Mouse (Mus musculus) erythroblast, embryonic 14.5 days (primary cell): ENCODE results near the gene Olfr64. TPM values are rescaled to one million over a fixed set of nuclear protein-coding genes. Genes with fewer than 3 reads are reported as not detected.

ENCODE experiments used
- H3K27me3 ChIP-seq: 2 replicates; pipeline ENCODE4 v1.6.1; 2012; ENCODE audit warnings: inconsistent platforms; ENCODE audit not compliant: control insufficient read depth
- H3K36me3 ChIP-seq: 2 replicates; pipeline ENCODE4 v1.6.1; 2012; ENCODE audit warnings: mild to moderate bottlenecking, inconsistent platforms; ENCODE audit not compliant: control insufficient read depth
- H3K4me1 ChIP-seq: 2 replicates; pipeline ENCODE4 v1.6.1; 2012; ENCODE audit warnings: inconsistent platforms; ENCODE audit not compliant: control insufficient read depth
- H3K4me3 ChIP-seq: replicated peaks from 2 replicates; pipeline ENCODE3; 2012; ENCODE audit warnings: moderate library complexity, mild to moderate bottlenecking, inconsistent platforms
- H3K9me3 ChIP-seq: 2 replicates; pipeline ENCODE4 v1.6.1; 2012; ENCODE audit warnings: low read length, inconsistent platforms, mixed read lengths; ENCODE audit not compliant: control insufficient read depth
- GATA1 ChIP-seq: IDR thresholded peaks from 2 replicates; pipeline ENCODE4 v1.6.1; 2012; ENCODE audit warnings: low read length, inconsistent platforms, mixed read lengths
- TAL1 ChIP-seq: IDR thresholded peaks from 3 replicates; pipeline ENCODE4 v1.6.1; 2012; ENCODE audit warnings: low read length, inconsistent platforms, mixed read lengths
- polyA plus RNA-seq: library from polyadenylated mRNA; stranded (reverse); fragments of >175 nt; gene quantifications from 2 replicates; pipeline ENCODE4 v1.2.3, GENCODE M21; 2012

Olfr64 gene
- polyA plus RNA-seq: not detected in 2 replicates

DNA sequence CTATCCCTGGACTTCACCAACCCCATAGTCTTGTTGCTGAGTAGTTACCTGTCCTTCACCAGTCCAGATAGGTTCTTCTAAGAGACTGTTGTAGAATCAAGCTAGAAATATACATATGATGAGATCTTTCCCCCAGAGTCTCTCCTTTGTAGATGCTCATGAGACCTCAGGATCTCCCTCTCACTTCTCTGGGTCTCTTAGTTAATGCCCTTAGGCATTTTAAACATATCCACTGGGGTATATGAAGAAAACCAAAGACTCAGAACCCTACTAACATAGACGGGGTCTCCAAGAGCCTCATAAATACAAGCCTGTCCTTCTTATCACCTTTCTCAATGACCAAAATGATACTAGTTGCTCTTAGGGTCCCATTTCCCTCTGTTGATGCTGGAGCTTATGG is at the start of gene Olfr64:
Gene Olfr64, minus strand, starts transcription at position 101 of the 400 bp plus-strand sequence.
- H3K4me3 ChIP-seq: no peak within 1 kb of the TSS
- H3K9me3 ChIP-seq: no peaks in the 10 kb centered on the region
- no peak for TF ChIP-seq TAL1
- TF ChIP-seq GATA1: no peak
- no peaks in the 10 kb centered on the region for H3K36me3 ChIP-seq
- H3K27me3 ChIP-seq: peaks cover 59% of the 10 kb centered on the region
- H3K4me1 ChIP-seq: peaks cover 17% of the 10 kb centered on the region

DNA sequence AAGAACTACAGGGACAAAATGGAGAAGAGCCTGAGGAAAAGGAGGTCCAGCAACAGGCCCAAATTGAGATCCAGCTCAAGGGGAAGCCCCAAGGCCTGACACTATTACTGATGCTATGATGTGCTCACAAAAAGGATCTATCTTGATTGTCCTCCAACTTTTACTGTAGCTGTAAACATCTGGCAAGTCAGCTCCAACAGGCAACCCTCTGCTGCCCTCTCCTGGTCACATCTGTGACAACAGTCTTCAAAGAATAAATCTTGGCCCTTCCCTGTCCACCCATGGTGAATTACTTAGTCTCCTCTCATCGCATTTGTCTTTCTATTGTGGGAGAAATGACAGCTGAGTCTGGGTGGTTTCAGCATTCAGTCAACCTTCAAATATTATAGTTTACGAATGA is 48.4 kb upstream of the Olfr64 start:
- H3K9me3 ChIP-seq: no peaks in the 10 kb centered on the region
- TF ChIP-seq GATA1: no peak
- no peak for TF ChIP-seq TAL1
- H3K4me3 ChIP-seq: no peak overlapping the region
- no peaks in the 10 kb centered on the region for H3K36me3 ChIP-seq
- H3K27me3 ChIP-seq: peaks cover 8% of the 10 kb centered on the region
- peaks cover 24% of the 10 kb centered on the region for H3K4me1 ChIP-seq

DNA sequence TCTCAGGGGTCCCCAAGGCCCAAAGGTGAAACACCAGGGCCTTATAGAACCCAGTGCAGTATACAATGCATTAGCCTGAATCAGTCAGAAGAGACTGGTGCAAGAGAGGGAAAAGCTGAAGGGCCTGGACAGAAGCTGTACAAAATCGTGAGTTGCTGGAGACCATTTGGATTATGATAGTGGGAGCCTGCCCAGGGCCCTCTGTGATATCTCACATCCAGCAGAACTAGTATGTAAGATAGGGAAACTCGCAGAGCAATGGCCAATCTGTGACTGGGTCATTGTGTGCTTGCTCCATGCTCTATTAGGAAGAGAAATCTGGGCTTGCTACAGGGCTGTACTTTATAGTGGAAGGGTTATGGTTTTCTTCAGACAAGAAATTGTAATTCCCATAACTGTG is 40.0 kb upstream of the Olfr64 start, which contains the start of gene Olfr632:
Gene Olfr632, plus strand, starts transcription at position 84 of the 400 bp plus-strand sequence.
- peaks cover 40% of the 10 kb centered on the region for H3K27me3 ChIP-seq
- peaks cover 19% of the 10 kb centered on the region for H3K4me1 ChIP-seq
- H3K4me3 ChIP-seq: no peak within 1 kb of the TSS
- no peaks in the 10 kb centered on the region for H3K36me3 ChIP-seq
- no peaks in the 10 kb centered on the region for H3K9me3 ChIP-seq
- TF ChIP-seq TAL1 (no peak), GATA1 (no peak)

DNA sequence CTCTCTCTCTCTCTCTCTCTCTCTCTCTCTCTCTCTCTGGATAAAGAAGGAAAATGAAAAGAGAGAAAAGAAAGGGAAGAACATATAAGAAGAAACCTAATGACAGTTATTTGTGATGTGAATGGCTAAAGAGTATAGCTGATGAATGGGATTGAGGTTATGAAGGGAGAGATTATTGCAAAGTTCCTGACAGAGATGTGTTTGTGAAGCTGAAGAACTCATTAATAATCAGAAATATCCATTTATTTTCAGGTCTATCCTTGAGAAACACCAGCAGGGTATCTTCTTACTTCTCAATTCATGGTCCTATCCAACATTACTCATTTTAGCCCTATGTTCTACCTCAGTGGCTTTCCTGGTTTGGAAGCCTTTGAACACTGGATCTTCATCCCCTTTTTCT is 34.2 kb upstream of the Olfr64 start, which contains the start of gene Olfr631:
Gene Olfr631, plus strand, starts transcription at position 301 of the 400 bp plus-strand sequence.
- Histone ChIP-seq H3K9me3 (no peaks in the 10 kb centered on the region), H3K36me3 (no peaks in the 10 kb centered on the region), H3K27me3 (peaks cover 30% of the 10 kb centered on the region), H3K4me1 (peaks cover 8% of the 10 kb centered on the region), H3K4me3 (no peak within 1 kb of the TSS)
- no peak for TF ChIP-seq GATA1
- no peak for TF ChIP-seq TAL1

DNA sequence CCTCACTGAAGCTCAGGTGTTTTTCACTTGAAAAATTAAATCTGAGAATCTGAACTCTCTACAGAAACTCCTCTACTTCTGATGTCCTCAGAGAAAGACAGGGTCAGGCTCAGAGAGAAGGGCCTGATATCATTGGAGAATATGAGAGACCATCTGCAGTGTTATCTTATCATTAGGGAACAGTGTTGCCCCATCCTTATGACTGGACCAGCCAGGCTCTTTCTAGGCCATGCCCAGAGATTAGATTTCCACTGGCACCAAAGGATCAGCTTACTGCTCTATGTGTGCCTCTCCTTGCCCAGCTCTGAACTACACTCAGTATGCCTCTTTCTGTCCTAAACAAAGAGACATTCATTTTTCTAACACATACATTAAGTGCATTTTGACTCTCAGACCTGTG is 21.1 kb upstream of the Olfr64 start:
- Histone ChIP-seq H3K9me3 (no peaks in the 10 kb centered on the region), H3K27me3 (peaks cover 28% of the 10 kb centered on the region), H3K36me3 (no peaks in the 10 kb centered on the region), H3K4me3 (peak overlapping the region; percentile 35), H3K4me1 (peaks cover 77% of the 10 kb centered on the region)
- TF ChIP-seq GATA1 (peak; percentile 73), TAL1 (peak; percentile 80)

DNA sequence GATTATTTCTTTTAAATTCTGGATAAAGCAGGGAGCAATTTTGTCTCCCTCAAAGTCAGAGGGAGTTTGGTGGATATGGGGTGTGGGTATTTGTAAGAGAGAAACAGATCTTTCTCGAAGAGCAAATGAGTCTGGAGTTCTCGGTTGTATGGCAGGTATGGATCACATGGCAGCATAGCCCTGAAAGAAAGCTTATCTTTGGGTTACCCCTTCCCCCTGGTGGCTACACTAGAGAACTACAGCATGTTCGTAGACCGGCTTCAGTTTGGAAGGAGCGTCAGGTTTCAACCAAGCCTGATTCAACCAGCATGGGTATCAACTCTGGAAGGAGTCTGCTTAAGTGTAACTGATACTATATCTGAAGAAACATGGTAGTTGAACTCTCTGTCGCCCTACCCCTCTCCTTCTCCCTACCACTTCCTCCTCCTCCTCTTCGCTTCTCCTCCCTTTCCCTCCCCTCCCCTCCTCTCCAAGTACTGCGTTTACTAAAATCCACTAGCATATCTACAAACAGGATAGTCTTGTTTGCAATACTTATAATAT is 18.8 kb upstream of the Olfr64 start:
- no peaks in the 10 kb centered on the region for H3K9me3 ChIP-seq
- TF ChIP-seq TAL1 (no peak), GATA1 (peak; percentile 52; the same call in 1 of the 2 replicates)
- H3K36me3 ChIP-seq: no peaks in the 10 kb centered on the region
- peak overlapping the region; percentile 50 for H3K4me3 ChIP-seq
- H3K4me1 ChIP-seq: peaks cover 91% of the 10 kb centered on the region
- H3K27me3 ChIP-seq: peaks cover 11% of the 10 kb centered on the region

DNA sequence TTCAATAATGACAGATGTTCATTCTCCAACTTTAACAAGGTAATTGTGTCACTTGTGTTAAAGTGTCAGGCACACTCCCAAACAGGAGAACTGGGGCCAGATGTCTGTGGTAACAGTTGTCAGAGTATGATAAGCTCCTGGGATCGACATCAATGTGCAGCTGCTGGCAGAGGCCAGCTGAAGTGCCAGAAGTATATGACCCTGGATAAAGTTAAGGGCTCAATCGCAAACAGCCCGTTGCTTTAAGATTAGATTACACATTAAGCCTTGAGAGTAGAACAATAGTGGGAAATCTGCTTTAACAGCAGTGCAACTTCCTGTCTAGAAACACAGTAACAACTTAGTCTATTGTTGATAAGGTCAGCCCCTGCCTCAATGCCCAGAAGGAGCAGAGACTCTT is 15.8 kb upstream of the Olfr64 start:
- H3K36me3 ChIP-seq: no peaks in the 10 kb centered on the region; the same call in 1 of the 2 replicates
- H3K27me3 ChIP-seq: peaks cover 13% of the 10 kb centered on the region
- TF ChIP-seq GATA1 (peak; percentile 84), TAL1 (peak; percentile 97)
- no peaks in the 10 kb centered on the region for H3K9me3 ChIP-seq
- H3K4me1 ChIP-seq: peaks cover 83% of the 10 kb centered on the region
- peak overlapping the region; percentile 37 for H3K4me3 ChIP-seq

DNA sequence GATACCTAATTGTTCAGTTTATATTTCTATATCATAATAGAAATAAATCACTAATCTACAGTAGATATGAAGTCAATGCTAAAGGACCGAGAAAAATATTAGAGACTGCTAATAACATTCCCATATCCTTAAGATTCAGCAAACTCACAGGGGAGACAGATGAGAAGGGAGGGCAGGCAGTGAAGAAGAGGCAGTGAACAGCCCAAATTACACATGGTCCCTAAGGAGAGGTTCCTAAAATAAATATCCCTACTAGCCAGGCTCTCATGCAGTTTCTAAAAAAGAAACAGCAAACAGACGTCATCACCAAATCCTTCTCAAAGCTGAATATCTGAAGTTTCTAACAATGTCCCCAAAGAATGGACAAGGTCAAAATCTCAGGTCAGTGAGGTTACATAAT is 8.9 kb upstream of the Olfr64 start, which contains the start of gene Olfr65:
Gene Olfr65, plus strand, starts transcription at position 301 of the 400 bp plus-strand sequence.
- H3K4me3 ChIP-seq: no peak within 1 kb of the TSS
- H3K4me1 ChIP-seq: peaks cover 19% of the 10 kb centered on the region
- no peaks in the 10 kb centered on the region for H3K9me3 ChIP-seq
- H3K36me3 ChIP-seq: no peaks in the 10 kb centered on the region; the same call in 1 of the 2 replicates
- TF ChIP-seq GATA1 (no peak), TAL1 (no peak)
- peaks cover 77% of the 10 kb centered on the region for H3K27me3 ChIP-seq

DNA sequence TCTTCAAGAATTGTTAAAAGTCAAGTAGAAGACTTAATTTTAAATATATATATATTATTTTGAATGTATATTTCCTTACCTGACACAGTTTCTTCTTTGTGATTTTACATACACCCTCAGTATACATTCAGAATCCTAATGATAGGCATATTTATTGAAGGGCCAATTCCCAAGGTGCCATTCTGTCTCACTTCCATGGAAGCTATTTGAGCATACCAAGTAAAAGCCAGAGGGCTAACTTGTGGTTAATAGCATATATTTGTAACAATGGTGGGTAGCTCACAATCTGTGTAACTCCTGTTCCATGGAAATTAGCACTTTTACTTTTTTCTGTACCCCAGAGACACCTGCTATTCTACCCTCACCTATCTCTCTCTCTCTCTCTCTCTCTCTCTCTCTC is 8.1 kb downstream of the Olfr64 start, which contains the start of gene Olfr66:
Gene Olfr66, minus strand, starts transcription at position 101 of the 400 bp plus-strand sequence.
- Histone ChIP-seq H3K27me3 (peaks cover 68% of the 10 kb centered on the region), H3K4me1 (peaks cover 21% of the 10 kb centered on the region), H3K4me3 (no peak within 1 kb of the TSS), H3K36me3 (no peaks in the 10 kb centered on the region), H3K9me3 (no peaks in the 10 kb centered on the region; the same call in 1 of the 2 replicates)
- no peak for TF ChIP-seq TAL1
- no peak for TF ChIP-seq GATA1

DNA sequence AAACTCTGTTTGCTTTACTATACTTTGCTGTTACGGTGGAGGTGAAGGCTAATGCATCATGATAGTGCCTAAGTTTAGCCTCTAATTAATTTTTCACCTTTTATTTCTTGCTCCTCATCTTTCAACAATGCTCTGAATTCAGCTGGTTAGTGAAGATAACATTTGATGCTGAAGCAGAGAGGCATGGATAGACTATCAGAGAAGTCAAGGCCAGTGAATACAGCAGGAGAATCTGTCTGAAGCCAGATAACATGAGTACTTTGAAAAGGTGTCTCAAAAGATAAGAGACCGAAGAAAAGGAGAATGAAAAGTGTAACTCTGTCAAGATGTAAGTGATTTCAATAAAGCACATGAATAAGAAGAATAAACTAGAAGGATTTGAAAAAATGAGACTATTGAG is 17.2 kb downstream of the Olfr64 start:
- no peak overlapping the region for H3K4me3 ChIP-seq
- no peaks in the 10 kb centered on the region; the same call in 1 of the 2 replicates for H3K36me3 ChIP-seq
- TF ChIP-seq TAL1 (peak; percentile 99), GATA1 (peak; percentile 98)
- H3K27me3 ChIP-seq: peaks cover 7% of the 10 kb centered on the region
- no peaks in the 10 kb centered on the region for H3K9me3 ChIP-seq
- H3K4me1 ChIP-seq: peaks cover 86% of the 10 kb centered on the region
